Mouse (Mus musculus) ES-Bruce4 (cell line): Measurements from ENCODE around the gene Zfp281. TPM values are rescaled to one million over a fixed set of nuclear protein-coding genes. Genes with fewer than 3 reads are reported as not detected.

Experiments
- H3K27ac ChIP-seq: 2 replicates; pipeline ENCODE4 v1.5.1; 2012; ENCODE audit warnings: low read length, inconsistent platforms; ENCODE audit not compliant: insufficient read depth
- H3K27me3 ChIP-seq: 2 replicates; pipeline ENCODE4 v1.6.1; 2012; ENCODE audit warnings: mild to moderate bottlenecking, low read length, inconsistent platforms; ENCODE audit not compliant: control insufficient read depth, poor library complexity, insufficient read depth, severe bottlenecking
- H3K36me3 ChIP-seq: 2 replicates; pipeline ENCODE4 v1.6.1; 2012; ENCODE audit warnings: inconsistent platforms, mild to moderate bottlenecking, low read length, moderate library complexity; ENCODE audit not compliant: control insufficient read depth, poor library complexity, insufficient read depth, severe bottlenecking
- H3K4me1 ChIP-seq: one replicate; pipeline ENCODE4 v1.8.1; 2011; ENCODE audit warnings: low read length; ENCODE audit not compliant: control insufficient read depth, insufficient read depth
- H3K4me3 ChIP-seq: 2 replicates; pipeline ENCODE4 v1.5.1; 2011; ENCODE audit warnings: low read depth, mild to moderate bottlenecking, low read length
- H3K9ac ChIP-seq: 2 replicates; pipeline ENCODE4 v1.6.1; 2012; ENCODE audit warnings: low read depth, mild to moderate bottlenecking, inconsistent platforms; ENCODE audit not compliant: poor library complexity, severe bottlenecking
- H3K9me3 ChIP-seq: replicated peaks from 2 replicates; pipeline ENCODE4 v1.6.1; 2012; ENCODE audit warnings: mild to moderate bottlenecking, low read length, inconsistent platforms; ENCODE audit not compliant: control insufficient read depth, poor library complexity, insufficient read depth, severe bottlenecking
- CTCF ChIP-seq: IDR thresholded peaks from one replicate; pipeline ENCODE4 v1.8.1; 2011; ENCODE audit warnings: low read depth, low read length
- EP300 ChIP-seq: IDR thresholded peaks from 2 replicates; pipeline ENCODE4 v1.6.1; 2011; ENCODE audit warnings: low read depth, low read length; ENCODE audit not compliant: insufficient read depth
- POLR2A ChIP-seq: IDR thresholded peaks from one replicate; pipeline ENCODE4 v1.8.1; 2011; ENCODE audit warnings: low read length; ENCODE audit not compliant: insufficient read depth
- polyA plus RNA-seq: library from polyadenylated mRNA; stranded (reverse); fragments of >200 nt; gene quantifications from 2 replicates; pipeline ENCODE4 v1.2.4, GENCODE M21; 2011; ENCODE audit warnings: low read depth; ENCODE audit not compliant: missing spikeins, insufficient read depth, insufficient read length

Gene Zfp281
- polyA plus RNA-seq, 1 experiment = 98.1 TPM

- no peak overlapping the region for H3K27ac ChIP-seq
- no peak overlapping the region for H3K4me3 ChIP-seq
- no peak overlapping the region for H3K9ac ChIP-seq
- H3K4me1 ChIP-seq = peaks cover 3% of the 10 kb centered on the region
- no peaks in the 10 kb centered on the region for H3K27me3 ChIP-seq
- H3K36me3 ChIP-seq = 0 out of 2 replicates have a peak, but pooled peaks cover 4% of the 10 kb centered on the region
- TF ChIP-seq EP300 (no peak), POLR2A (no peak), CTCF (no peak)
- no peaks in the 10 kb centered on the region for H3K9me3 ChIP-seq
Observed at GRCm38 (mm10) chr1:136600067-136600466, 24.6 kb upstream of the Zfp281 start.

GRCm38 (mm10) chr1:136600647-136601345 lies 23.9 kb upstream of the Zfp281 start:
- 0 out of 2 replicates have a peak, but pooled peaks cover 4% of the 10 kb centered on the region for H3K36me3 ChIP-seq
- H3K27ac ChIP-seq = no peak overlapping the region
- no peak overlapping the region for H3K4me3 ChIP-seq
- H3K4me1 ChIP-seq = peaks cover 3% of the 10 kb centered on the region
- H3K9ac ChIP-seq = no peak overlapping the region
- TF ChIP-seq POLR2A (no peak), CTCF (no peak), EP300 (no peak)
- no peaks in the 10 kb centered on the region for H3K27me3 ChIP-seq
- no peaks in the 10 kb centered on the region for H3K9me3 ChIP-seq

GRCm38 (mm10) chr1:136601346-136601888 lies 23.3 kb upstream of the Zfp281 start:
- peaks cover 3% of the 10 kb centered on the region for H3K4me1 ChIP-seq
- no peak overlapping the region for H3K9ac ChIP-seq
- TF ChIP-seq POLR2A = no peak
- TF ChIP-seq CTCF = no peak
- TF ChIP-seq EP300 = no peak
- H3K4me3 ChIP-seq = no peak overlapping the region
- 0 out of 2 replicates have a peak, but pooled peaks cover 4% of the 10 kb centered on the region for H3K36me3 ChIP-seq
- no peaks in the 10 kb centered on the region for H3K27me3 ChIP-seq
- no peaks in the 10 kb centered on the region for H3K9me3 ChIP-seq
- no peak overlapping the region for H3K27ac ChIP-seq

- Histone ChIP-seq H3K9me3 (no peaks in the 10 kb centered on the region), H3K27me3 (no peaks in the 10 kb centered on the region), H3K36me3 (0 out of 2 replicates have a peak, but pooled peaks cover 4% of the 10 kb centered on the region), H3K4me1 (peaks cover 3% of the 10 kb centered on the region), H3K9ac (no peak overlapping the region), H3K4me3 (no peak overlapping the region), H3K27ac (no peak overlapping the region)
- TF ChIP-seq CTCF (no peak), EP300 (no peak), POLR2A (no peak)
Observed at GRCm38 (mm10) chr1:136602303-136602702, 22.4 kb upstream of the Zfp281 start.

- H3K4me1 ChIP-seq = no peaks in the 10 kb centered on the region
- peak; percentile 43 for TF ChIP-seq CTCF
- TF ChIP-seq EP300 = no peak
Observed at GRCm38 (mm10) chr1:136604190-136604589, 20.5 kb upstream of the Zfp281 start.

GRCm38 (mm10) chr1:136605790-136606189 lies 18.9 kb upstream of the Zfp281 start:
- no peak overlapping the region for H3K27ac ChIP-seq
- H3K4me3 ChIP-seq = no peak overlapping the region
- no peaks in the 10 kb centered on the region for H3K4me1 ChIP-seq
- no peak overlapping the region for H3K9ac ChIP-seq
- no peaks in the 10 kb centered on the region for H3K27me3 ChIP-seq
- H3K36me3 ChIP-seq = no peaks in the 10 kb centered on the region
- TF ChIP-seq EP300 = no peak
- TF ChIP-seq CTCF = no peak
- TF ChIP-seq POLR2A = no peak
- no peaks in the 10 kb centered on the region for H3K9me3 ChIP-seq

More at GRCm38 (mm10) chr1:136604190-136604589, 20.5 kb upstream of the Zfp281 start:
- Histone ChIP-seq H3K36me3 (no peaks in the 10 kb centered on the region), H3K9me3 (no peaks in the 10 kb centered on the region), H3K27ac (no peak overlapping the region), H3K27me3 (no peaks in the 10 kb centered on the region), H3K9ac (no peak overlapping the region), H3K4me3 (no peak overlapping the region)
